Mouse (Mus musculus) hindbrain, embryonic 16.5 days (tissue): ENCODE measurements at regions not wholly inside any gene's neighbourhood (a gene's known extent, or its start where the extent isn't known, plus 50 kb on each side); places are given as distances from the start of the nearest gene placed in this dataset.

Experiments
- ATAC-seq: fragments of 200-750 bp; cut with Nextera tagmentation; 2 replicates; pipeline ENCODE4 v1.8.0; 2017; ENCODE audit warnings: moderate TSS enrichment, moderate library complexity
- H3K27ac ChIP-seq: fragments of 300-500 bp; sonication (generic); 2 replicates; pipeline ENCODE4 v1.5.1; 2014; ENCODE audit warnings: low read depth, mild to moderate bottlenecking, control low read depth, low read length, moderate library complexity
- H3K27me3 ChIP-seq: fragments of 300-500 bp; sonication (generic); replicated peaks from 2 replicates; pipeline ENCODE4 v1.6.1; 2014; ENCODE audit warnings: low read length; ENCODE audit not compliant: control insufficient read depth, insufficient read depth
- H3K36me3 ChIP-seq: fragments of 300-500 bp; sonication (generic); 2 replicates; pipeline ENCODE4 v1.6.1; 2014; ENCODE audit warnings: mild to moderate bottlenecking, low read length, moderate library complexity, mixed read lengths; ENCODE audit not compliant: control insufficient read depth, insufficient read depth
- H3K4me1 ChIP-seq: fragments of 300-500 bp; sonication (generic); 2 replicates; pipeline ENCODE4 v1.6.1; 2014; ENCODE audit warnings: low read depth, low read length; ENCODE audit not compliant: control insufficient read depth, insufficient read depth
- H3K4me2 ChIP-seq: fragments of 300-500 bp; sonication (generic); 2 replicates; pipeline ENCODE4 v1.6.1; 2014; ENCODE audit warnings: mild to moderate bottlenecking, low read length, control low read depth, moderate library complexity
- H3K4me3 ChIP-seq: fragments of 300-500 bp; sonication (generic); 2 replicates; pipeline ENCODE4 v1.5.1; 2014; ENCODE audit warnings: mild to moderate bottlenecking, low read length, control low read depth, moderate library complexity
- H3K9ac ChIP-seq: fragments of 300-500 bp; sonication (generic); 2 replicates; pipeline ENCODE4 v1.6.1; 2014; ENCODE audit warnings: low read depth, mild to moderate bottlenecking, control low read depth, low read length, moderate library complexity
- H3K9me3 ChIP-seq: fragments of 300-500 bp; sonication (generic); 2 replicates; pipeline ENCODE4 v1.6.1; 2014; ENCODE audit warnings: mild to moderate bottlenecking, low read length, moderate library complexity; ENCODE audit not compliant: control insufficient read depth
- WGBS: fragments of 180-500 bp; shearing (Covaris S2); extraction: QIAGEN DNeasy Blood & Tissue Kit; methylation state at CpG from one replicate; pipeline ENCODE4 v1.1.7; 2014; 5-methylcytosine and 5-hydroxymethylcytosine counted together

DNA sequence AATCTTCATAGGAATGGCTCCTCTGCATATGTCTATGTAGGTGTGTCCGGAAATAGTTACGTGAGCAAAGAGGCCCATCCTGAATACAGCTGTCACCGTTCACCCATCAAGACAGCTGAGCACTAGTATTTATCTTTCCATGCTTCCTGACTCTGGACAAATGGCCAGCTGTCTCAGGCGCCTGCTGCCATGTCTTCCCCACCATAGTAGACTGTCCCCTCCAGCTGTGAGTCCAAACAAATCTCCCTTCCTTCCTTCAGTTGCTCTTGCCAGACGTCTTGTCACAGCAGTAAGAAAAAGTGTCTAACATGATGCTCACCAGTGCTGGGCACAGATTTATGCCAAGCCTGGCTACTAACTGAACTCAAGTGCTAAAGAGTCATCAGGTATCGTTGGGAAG, 487.0 kb downstream of the Insc start:
- Histone ChIP-seq H3K27me3 (no peaks in the 10 kb centered on the region), H3K9ac (no peak overlapping the region), H3K4me2 (no peak overlapping the region), H3K27ac (no peak overlapping the region), H3K36me3 (no peaks in the 10 kb centered on the region), H3K4me1 (no peaks in the 10 kb centered on the region), H3K9me3 (no peaks in the 10 kb centered on the region), H3K4me3 (no peak overlapping the region)
- ATAC-seq, result no peak
- WGBS, result 79% methylated on average over 6 of the region's 6 CpGs

DNA sequence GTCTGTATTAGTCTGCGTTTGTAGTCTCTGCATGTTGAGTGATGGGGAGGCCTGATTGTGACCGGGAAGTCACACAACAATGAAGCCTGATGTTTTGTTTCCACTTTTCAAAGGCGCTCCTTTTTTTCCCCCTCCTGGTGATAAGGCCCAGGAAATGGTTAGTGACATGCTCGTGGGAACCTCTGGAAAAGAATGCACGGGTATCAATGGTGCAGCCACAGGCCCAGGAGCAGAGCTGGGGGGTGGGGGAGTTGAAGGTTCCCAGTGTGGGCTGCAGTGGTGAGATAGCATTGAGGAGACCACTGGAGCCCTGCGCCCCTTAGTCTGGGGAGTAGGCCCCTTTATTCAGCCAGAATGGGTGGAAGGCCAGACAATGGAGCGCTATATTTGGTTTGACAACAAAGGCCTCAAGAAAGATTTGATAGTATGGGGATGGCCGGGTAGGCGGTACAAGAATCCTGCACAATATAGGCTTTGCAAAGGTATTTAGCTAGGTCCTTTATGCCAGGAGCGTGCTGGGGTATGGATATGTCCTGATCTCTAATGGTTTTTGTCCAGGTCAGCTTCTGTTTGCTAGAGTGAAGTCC, 490.4 kb downstream of the Insc start:
- no peaks in the 10 kb centered on the region for H3K4me1 ChIP-seq
- no peak for ATAC-seq

DNA sequence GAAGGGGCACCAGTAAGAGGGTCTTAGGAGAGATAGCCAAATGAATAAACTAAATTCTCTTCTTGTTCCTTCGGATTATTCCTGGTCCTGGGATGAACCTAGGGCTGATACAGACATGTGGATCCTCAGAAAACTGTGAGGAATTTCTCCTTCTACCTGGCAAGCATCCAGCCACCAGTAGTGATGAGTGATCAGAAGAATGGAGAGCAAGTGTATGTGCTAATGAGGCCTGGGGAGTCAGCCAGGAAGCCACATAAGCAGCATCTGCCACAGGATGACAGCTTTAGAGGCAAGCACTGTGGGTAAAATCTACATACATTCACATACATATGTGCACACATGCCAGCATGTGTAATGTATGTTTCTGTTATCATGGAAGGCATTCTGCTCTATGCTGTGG, 493.6 kb downstream of the Insc start:
- no peaks in the 10 kb centered on the region for H3K36me3 ChIP-seq
- H3K27ac ChIP-seq, result no peak overlapping the region
- no peak for ATAC-seq
- H3K4me1 ChIP-seq, result no peaks in the 10 kb centered on the region
- H3K9me3 ChIP-seq, result no peaks in the 10 kb centered on the region
- H3K27me3 ChIP-seq, result no peaks in the 10 kb centered on the region
- no peak overlapping the region for H3K9ac ChIP-seq
- H3K4me3 ChIP-seq, result no peak overlapping the region
- no peak overlapping the region for H3K4me2 ChIP-seq
- 93% methylated on average over 1 of the region's 1 CpGs for WGBS

More for the DNA sequence above, 490.4 kb downstream of the Insc start:
- Histone ChIP-seq H3K9me3 (no peaks in the 10 kb centered on the region), H3K27me3 (no peaks in the 10 kb centered on the region), H3K4me3 (no peak overlapping the region), H3K4me2 (no peak overlapping the region), H3K27ac (no peak overlapping the region), H3K9ac (no peak overlapping the region), H3K36me3 (no peaks in the 10 kb centered on the region)
- 22% methylated on average over 10 of the region's 10 CpGs for WGBS

GRCm38 (mm10) chr7:115251591-115252369, 508.3 kb downstream of the Insc start:
- Histone ChIP-seq H3K9me3 (no peaks in the 10 kb centered on the region), H3K9ac (no peak overlapping the region), H3K36me3 (no peaks in the 10 kb centered on the region), H3K27me3 (no peaks in the 10 kb centered on the region; the same call in 1 of the 2 replicates), H3K27ac (no peak overlapping the region), H3K4me1 (no peaks in the 10 kb centered on the region), H3K4me3 (no peak overlapping the region), H3K4me2 (no peak overlapping the region)
- WGBS, result 95% methylated on average over 2 of the region's 2 CpGs
- ATAC-seq, result no peak

DNA sequence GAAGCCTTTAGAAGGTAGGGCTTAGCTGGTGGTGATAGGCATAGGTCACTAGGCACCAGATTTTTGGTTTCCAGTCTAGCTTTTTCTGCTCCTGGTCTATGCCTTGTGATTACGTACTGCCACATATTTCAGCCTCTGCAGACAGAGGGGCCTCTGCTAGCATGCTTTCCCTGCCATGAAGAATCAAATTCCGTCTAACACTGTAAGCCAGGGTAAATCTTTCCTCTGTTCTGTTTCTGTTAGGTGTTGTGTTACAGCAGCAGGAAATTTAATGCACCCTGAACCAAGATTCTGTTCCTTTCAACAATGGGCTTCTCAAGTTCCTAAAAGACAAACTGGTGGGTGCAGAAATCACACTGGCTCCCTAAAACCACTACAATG, 508.9 kb downstream of the Insc start:
- Histone ChIP-seq H3K27me3 (no peaks in the 10 kb centered on the region; the same call in 1 of the 2 replicates), H3K36me3 (no peaks in the 10 kb centered on the region), H3K4me3 (no peak overlapping the region), H3K4me2 (no peak overlapping the region), H3K9ac (no peak overlapping the region), H3K27ac (no peak overlapping the region), H3K9me3 (no peaks in the 10 kb centered on the region), H3K4me1 (no peaks in the 10 kb centered on the region)
- 79% methylated on average over 2 of the region's 2 CpGs for WGBS
- ATAC-seq, result no peak

GRCm38 (mm10) chr7:115258626-115259025, 515.1 kb downstream of the Insc start:
- ATAC-seq, result peak; percentile 67; the same call in 1 of the 2 replicates
- H3K9me3 ChIP-seq, result no peaks in the 10 kb centered on the region
- 35% methylated on average over 3 of the region's 3 CpGs for WGBS

GRCm38 (mm10) chr7:115263082-115263481, 519.6 kb downstream of the Insc start:
- H3K4me1 ChIP-seq, result no peaks in the 10 kb centered on the region
- H3K36me3 ChIP-seq, result no peaks in the 10 kb centered on the region
- H3K4me3 ChIP-seq, result no peak overlapping the region
- H3K9ac ChIP-seq, result no peak overlapping the region
- no peaks in the 10 kb centered on the region for H3K9me3 ChIP-seq
- H3K27ac ChIP-seq, result no peak overlapping the region
- no peaks in the 10 kb centered on the region for H3K27me3 ChIP-seq
- H3K4me2 ChIP-seq, result no peak overlapping the region
- ATAC-seq, result no peak
- 86% methylated on average over 2 of the region's 2 CpGs for WGBS

More at GRCm38 (mm10) chr7:115258626-115259025, 515.1 kb downstream of the Insc start:
- Histone ChIP-seq H3K27me3 (no peaks in the 10 kb centered on the region; the same call in 1 of the 2 replicates), H3K4me2 (no peak overlapping the region), H3K27ac (no peak overlapping the region), H3K4me1 (no peaks in the 10 kb centered on the region), H3K4me3 (no peak overlapping the region), H3K9ac (no peak overlapping the region), H3K36me3 (no peaks in the 10 kb centered on the region)

GRCm38 (mm10) chr7:115266141-115266540, 522.6 kb downstream of the Insc start:
- no peaks in the 10 kb centered on the region for H3K9me3 ChIP-seq
- no peak overlapping the region for H3K4me2 ChIP-seq
- ATAC-seq, result no peak
- no peak overlapping the region for H3K9ac ChIP-seq
- H3K4me3 ChIP-seq, result no peak overlapping the region
- no peaks in the 10 kb centered on the region for H3K36me3 ChIP-seq
- no peaks in the 10 kb centered on the region for H3K27me3 ChIP-seq
- no peaks in the 10 kb centered on the region for H3K4me1 ChIP-seq
- H3K27ac ChIP-seq, result no peak overlapping the region
- 93% methylated on average over 4 of the region's 4 CpGs for WGBS

DNA sequence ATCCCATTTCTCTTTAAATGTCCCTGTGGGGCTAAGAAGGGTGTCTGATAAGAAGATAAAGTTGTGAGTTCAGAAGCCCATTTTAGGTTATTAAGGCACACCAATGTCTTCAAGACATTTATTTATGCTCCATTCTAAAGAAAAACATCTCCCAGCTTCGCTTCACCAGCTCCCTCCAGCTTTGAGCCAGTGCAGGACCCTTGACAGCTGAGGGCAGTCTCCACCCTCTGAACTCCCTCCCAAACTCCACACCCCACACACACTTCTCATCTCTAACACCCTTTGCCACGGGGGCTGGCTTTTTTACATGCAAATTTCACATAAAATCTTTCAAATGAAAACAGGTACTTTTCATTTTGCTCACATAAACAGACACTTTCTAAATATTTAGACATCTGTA, 527.3 kb downstream of the Insc start:
- Histone ChIP-seq H3K4me3 (no peak overlapping the region), H3K4me1 (no peaks in the 10 kb centered on the region), H3K36me3 (no peaks in the 10 kb centered on the region), H3K9me3 (no peaks in the 10 kb centered on the region), H3K27me3 (no peaks in the 10 kb centered on the region), H3K9ac (no peak overlapping the region), H3K27ac (no peak overlapping the region), H3K4me2 (no peak overlapping the region)
- ATAC-seq, result no peak
- WGBS, result 23% methylated on average over 2 of the region's 2 CpGs
